Mouse (Mus musculus): ENCODE measurements around the gene Tmem132d.

Gene Tmem132d

DNA sequence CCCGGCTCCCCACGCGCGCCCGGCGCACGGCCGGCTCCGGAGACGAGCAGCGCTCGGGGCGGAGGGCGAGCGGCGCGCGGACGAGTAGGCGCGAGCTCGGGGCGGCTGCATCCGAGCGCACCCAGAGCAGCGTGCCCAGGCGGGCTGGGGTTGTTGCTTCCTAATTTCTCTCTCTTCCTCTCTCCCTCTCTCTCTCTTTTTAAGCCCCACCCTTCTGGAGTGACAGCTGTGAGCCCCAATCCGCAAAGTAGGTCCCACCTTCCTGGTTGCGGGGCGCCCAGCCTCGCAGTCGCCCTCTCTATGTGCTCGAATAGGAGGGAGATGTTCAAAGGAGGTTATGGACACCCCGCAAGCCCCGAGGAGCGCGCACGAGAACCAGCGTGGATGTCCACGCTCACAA, at the start of gene Tmem132d:
Tmem132d (minus strand) TSS at position 162 of the 400 bp plus-strand sequence.
- no peak for DNase-seq

DNA sequence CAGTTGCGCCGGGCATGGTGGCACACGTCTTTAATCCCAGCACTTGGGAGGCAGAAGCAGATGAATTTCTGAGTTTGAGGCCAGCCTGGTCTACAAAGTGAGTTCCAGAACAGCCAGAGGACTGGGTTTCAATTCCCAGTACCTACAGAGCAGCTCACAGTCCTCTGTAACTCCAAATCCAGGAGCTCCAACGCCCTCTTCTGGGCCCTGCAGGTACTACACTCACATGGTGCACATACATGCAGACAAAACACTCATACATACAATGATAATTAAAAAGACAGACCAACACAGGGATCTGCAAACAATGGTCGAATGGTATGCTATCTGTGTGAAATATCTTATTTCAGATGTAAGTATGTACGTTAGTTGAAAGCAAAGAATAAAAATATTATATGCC, 47.9 kb upstream of the Tmem132d start:
- no peak for DNase-seq

DNA sequence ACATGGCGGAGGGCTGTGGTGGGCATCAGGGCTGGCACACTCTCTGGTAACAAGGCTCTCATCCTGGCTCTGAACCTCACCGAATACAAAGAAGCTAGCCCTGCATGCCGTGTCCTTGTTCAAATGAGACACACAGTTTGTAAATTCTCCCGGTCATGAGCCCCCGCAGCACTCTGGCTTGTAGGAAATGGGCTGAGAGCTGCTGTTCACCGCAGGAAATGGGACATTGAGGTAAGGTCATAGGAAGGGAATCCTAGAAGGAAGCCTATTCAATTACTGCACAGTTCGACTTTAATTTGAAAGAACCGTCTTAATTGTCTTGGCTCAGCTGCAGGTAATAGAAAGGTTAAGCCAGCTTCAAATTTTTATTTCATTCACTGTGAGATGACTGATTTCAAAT, 42.5 kb upstream of the Tmem132d start:
- no peak for DNase-seq

DNA sequence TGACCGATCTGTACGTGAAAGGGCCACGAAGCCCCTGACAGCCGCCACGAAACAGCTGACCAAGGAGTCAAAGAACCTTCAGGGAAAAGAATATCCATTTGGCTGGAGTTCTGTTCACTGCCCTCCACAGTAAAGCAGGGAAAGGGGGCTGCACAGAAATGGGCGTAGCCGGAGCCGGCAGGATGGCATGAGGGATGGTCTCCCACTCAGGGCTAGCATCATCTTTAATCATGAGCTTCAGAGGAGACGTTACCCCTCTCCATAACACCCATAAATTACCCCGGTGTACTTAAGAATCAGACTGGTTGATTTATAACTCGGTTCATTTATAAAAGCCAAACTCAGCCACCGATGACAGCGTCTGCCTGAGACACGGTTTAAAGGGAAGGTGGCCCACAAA, 36.9 kb upstream of the Tmem132d start:
- no peak for DNase-seq

DNA sequence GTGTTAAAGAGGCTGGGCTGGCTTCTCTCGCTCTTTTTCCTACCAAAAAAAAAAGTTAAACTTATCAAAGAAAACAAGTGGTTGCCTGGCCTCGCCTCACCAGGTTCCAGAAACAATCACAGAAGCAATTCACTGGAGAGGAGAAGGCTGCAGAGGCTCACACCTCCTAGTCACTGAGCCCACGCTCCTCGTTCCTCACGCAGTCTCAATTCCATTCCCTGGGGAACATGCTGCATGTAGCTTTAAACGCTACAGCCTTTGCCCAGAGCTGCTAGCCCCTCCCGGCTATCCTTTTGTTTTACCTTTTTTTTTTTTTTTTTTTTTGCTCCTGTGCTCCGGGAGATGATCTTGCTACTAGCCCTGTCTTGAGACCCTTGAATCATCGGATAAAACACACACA, 31.6 kb upstream of the Tmem132d start:
- DNase-seq: no peak

DNA sequence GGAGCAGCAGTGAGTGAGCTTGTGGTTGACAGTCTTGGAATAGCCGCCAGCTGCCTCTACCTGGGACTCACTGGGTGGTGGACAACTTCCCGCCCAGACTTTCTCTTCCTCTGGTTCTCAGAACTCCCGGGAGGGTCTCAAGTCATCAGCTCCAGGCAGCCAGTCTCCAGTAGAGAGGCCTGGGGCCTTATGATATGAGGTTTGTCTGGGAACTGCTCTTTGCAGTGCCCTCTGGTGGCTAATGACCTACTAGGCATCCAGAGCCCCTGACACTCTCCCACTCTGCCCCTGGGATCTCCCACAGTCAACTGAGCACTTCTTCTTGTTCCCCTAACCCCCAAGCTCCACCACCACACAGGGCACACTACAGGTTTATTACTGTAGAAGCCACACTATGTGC, 27.7 kb upstream of the Tmem132d start:
- no peak for DNase-seq

DNA sequence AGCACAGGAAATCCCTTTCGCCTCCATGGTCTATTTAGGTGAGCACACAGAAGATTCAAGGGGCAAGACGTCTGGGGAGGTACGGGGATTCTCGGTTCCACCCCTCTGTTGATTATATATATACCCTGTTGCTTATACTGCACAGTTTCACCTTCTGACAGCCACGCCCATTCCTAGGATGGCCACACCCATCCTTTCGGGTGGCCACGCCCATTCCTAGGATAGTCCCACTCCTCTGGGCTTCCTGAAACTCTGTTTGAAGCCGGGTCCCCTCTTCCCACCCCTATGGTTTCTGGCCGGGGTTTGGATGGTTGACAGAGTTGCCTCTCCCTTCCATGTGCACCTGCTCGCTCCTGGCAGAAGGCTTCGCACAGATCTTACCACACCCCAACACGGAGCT, 22.9 kb upstream of the Tmem132d start:
- no peak for DNase-seq

DNA sequence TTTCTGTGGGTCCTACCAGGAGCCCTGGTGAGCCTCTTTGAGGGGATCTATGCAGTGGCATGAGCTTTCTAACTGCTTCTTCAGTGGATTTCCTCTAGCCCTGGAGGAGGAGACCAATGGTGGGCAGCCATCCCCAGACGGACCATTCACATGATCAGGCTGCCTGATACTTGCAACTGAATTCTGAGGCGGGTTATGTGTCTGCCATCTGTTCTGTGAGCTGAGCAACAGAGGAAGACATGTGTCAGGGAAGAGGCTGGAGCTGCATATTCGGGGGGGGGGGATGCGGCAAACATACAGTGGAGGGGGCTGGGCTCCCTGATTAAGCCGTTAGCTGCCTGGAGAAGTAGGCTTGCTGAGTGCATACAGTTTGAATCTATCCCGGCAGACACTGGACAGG, 19.3 kb upstream of the Tmem132d start:
- no peak for DNase-seq

DNA sequence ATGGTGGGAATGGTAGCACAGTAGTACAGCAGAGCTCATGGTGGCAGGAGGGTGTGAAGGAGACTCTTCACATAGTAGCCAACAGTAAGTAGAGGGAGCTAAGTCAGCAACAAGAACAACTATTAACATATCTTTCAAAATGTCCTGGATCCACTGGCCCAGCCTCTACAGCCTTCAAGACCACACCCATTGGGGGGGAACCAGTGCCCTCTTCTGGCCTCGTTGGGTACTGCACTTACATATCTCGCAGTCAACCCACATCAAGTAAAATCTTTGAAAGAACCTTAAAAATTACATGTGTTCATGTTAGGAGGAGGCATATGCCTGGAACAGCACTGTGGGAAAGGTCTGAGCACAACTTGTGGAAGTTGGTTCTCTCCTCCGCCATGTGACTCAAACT, 17.9 kb upstream of the Tmem132d start:
- no peak for DNase-seq

DNA sequence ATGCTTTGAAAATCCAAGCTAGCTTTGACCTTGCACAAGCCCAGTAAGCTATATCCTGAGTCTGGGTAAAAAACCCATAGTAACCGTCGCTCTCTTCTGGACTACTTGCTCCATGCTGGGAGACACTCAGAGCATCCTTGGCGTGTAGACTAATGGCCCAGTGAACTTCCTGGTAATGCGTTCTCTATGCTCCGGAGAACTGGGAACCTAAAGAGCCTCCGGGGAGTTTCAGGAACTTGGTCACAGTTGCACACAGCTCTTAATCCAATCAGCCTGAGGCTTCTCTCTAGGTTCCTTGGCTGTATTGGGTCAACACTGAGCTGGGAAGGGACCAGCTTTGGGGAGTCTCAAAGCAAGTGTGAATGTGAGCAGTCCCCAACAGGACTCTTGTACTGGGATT, 12.0 kb upstream of the Tmem132d start:
- no peak for DNase-seq

DNA sequence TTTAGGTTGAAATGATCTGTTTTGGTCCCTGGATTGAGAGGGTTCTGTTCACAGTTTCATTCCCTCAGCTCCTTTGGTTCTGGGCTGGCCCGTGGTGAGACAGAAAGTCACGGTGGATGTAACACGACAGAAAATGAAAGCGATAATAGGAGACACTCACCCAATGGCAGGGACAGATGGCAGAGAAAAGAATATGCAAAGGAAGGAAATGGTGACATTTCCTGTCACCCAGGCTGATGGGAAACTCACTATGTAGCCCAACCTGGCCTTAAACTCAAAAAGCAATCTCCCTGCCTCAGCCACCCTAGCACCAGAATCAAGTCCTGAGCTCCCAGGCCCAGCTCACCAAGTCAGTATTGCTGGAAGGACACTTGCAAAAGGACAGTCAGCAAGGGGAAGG, 11.0 kb upstream of the Tmem132d start:
- DNase-seq: no peak

DNA sequence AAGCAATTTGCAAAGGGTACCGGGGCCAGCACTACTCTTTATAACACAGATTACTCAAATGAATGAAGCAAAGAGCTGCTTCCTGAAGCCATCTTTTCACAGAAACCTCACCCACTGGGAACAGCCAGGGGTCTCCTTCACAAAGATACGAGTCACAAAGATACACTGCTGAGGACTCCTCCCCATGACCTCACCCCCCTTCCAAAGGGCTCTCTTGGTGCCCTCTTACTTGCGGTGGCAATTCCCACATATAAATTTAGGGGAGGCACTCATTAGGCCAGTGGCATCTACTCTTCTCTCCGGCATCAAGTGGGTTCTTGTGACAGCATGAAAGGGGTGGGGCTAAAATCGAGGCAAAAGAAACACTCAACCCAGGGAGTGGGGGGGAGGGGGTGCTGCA, 8.2 kb upstream of the Tmem132d start:
- DNase-seq: no peak

DNA sequence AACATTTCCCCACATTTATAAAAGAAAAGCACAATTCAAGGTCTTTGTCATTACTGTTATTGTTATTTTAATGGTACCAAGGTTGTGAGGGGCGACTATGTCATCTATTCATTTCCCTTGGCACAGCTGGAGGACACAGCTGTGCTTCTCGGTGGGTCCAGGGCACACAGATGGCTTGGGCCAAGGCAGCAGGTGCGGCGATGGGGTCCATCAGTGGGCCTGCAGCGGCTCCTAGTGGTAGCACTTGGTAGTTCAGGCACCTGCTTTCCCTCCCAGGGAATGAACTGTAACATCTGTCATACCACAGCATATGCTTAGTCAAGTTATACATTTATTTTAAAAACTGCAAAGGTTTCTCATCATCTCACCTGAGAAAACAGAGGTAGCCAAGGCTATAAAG, 7.0 kb upstream of the Tmem132d start:
- DNase-seq: peak; percentile 12

DNA sequence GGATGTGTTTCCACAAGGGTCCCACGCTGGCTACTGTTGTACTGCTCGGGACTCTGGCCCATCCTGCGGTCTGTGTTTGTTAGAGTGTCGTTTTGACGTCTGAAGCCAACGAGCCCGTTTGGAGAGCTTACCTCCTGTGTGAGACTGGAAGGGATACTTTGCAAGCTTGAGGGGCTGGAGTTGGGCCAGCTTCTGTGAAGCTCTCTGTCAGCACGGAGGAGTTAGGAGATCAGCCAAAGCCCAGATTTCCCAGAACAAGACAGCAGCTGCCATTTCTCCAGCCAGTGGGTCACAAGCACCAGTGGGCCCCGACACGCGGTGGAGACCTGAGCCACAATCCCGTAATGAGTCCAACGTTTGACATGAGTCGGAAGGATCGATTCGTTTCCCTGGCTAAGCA, 5.2 kb upstream of the Tmem132d start:
- no peak for DNase-seq

DNA sequence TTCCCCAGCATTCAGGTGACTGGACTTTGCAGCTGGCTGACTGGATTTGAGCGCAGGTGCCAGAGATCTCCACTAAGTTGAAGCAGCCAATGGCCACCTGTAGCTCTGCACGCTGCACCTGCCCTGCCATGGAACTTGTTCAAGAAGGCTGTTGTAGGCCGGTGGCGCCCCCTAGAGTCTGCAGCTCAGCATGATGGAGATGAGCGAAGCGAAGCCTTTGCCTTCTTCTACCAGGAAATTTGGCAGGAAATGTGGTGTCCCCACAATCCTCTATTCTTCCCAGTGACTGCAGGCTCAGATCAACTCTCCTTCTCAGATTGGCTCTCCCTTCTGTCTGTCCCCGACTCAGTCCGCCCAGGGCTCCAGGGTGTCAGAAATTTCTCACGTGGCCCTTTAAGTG, 4.0 kb upstream of the Tmem132d start:
- peak; percentile 21 for DNase-seq

DNA sequence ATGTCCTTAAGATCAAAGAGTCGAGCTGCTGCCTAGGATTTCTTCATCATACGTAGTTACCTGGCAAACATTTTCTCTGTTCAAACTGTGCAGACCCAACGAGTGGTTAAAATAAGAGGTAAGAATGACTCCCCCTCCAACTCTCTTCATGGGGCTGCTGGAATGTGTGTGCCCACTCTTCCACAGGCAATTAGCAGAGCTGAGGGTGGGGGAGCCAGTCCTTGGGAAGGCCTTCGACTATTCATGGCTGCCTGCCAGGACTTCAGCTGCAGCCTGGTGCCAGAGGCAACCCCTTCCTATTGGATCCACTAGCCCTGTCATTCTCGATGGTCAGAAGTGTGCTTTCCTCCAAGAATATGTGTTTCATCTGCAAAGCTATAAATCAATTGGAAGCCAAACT, 2.8 kb upstream of the Tmem132d start:
- DNase-seq: no peak

DNA sequence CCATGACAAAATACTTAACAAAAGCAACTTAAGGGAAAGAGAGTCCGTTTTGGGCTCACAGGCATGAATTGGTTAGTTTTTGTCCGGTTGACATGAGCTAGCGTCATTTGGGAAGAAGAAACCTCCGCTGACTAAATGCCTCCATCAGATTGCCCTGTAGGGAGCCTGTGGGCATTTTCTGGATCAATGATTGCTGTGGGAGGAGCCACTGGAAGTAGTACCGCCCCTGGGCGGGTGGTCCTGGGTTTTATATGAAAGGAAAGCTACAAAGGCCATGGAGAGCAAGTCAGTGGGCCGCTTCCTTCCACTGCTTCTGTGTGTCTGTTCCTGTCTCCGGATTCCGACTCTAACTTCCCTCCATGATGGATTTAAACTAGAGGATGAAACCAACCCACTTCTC, 909 bp upstream of the Tmem132d start:
- no peak for DNase-seq

DNA sequence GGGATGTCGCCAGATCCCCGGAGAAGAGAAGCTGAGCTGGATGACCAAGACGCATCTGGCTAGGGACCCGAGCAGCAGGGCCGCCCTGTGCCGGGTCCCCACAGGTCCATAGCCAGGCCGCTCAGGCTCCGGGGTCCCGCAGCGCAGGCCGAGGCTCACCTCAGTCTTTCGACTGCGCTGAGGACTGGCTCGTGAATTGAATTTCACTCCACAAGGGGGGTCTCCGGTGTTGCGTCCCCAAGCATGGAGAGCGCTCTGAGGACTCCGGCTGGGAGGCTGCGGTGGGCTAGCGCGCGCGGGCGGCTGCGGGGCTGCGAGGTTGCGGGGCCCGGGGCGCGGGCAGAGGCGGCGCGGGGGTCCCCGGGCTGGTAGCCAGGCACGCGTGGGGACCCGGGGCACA, 455 bp downstream of the Tmem132d start:
- no peak for DNase-seq

DNA sequence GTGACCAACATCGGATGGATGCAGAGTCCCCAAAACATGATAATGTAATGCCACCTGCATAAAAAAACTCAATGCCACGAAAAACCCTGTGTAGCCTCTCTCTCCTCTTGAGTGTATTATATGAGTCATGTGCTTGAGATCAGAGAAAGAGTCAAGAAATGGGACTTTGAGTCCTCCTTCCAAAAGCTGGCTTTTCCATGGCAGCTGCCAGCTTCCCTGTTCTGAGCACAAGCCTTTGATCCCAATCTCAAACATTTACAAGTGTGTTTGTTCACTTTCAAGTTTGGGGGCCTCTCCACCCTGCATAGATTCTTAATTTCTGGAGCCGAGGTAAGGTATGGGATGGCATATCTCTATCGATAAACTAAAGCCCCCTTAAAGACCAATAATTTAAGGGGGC, 8.2 kb downstream of the Tmem132d start:
- no peak for DNase-seq

DNA sequence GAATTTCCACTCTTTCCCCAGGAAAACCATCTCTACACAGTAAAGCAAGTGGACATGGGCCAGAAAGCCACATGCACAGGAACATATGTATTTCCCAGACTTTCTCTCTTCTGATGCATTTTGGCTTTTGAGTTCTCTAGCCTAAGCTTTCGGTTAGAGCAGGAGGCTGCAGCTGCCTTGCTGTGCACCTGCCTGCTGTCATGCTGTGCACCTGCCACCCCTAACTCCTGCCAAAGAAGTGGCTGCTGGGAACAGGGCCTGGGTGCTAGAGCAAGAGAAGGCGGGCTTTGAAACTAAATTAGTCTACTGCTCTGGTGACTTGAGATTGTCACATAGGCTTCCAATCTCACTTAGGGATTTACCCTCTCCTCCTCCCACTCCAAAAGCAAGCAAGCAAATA, 8.7 kb downstream of the Tmem132d start:
- DNase-seq: no peak

DNA sequence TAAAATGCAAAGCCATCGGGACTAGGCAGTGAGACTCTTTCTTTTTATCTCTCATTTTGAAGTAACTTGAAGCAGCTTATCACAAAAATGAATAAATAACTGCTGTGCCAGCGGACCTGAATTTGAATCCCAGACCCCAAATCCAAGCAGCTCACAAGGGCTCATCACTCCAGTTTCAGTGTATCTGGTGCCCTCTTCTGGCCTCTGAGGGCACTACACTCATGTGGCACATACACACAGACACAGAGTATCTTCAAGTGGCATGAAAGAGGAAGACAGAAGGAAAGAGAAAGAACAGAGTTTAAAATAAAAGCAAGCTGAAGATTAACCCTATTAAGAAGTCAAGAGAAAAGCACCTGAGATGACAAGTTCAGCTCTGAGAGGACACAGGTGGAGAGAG, 10.8 kb downstream of the Tmem132d start:
- DNase-seq: no peak

DNA sequence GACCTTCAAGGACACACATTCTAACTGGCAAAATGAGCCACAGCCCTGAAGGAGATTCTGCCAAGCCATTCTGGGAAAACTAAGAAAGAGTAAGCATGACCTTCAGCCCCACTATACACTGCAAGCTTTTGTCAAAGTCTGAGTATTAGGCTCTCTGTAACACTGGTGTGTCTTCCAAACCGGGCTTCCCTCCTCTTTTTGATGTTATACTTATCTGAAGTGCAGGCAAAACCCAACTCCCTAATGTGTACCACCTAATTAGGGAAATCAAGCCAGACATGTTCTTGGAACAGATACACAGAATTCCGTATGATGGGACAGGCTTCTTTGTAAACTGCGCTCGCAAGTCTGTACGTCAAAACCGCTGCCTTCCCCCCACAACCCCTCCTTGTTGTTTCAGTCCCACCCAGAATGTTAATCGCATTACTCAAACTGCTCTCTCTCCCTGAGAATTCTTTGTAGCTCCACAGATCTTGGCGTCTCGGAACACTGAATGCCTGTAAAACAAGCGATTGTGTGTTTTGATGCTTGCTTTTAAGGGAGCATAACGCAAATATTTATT, 14.6 kb downstream of the Tmem132d start:
- DNase-seq: no peak

DNA sequence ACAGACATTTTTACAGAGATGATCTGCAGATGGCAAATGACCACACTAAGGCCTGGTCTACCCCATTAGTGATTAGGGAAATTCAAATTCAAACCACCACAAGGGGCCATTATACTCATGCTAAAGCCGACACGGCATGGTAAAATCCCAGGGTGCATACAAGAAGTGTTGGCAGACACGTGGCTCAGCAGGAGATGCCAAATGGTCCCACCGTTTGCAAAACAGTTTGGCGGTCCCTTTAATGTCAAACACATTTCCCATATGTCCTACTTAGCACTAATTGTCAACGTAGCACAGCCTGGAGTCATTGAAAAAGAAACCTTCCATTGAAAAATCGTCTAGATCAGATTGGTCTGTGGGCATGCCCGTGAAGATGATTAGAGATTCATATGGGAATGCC, 18.8 kb downstream of the Tmem132d start:
- no peak for DNase-seq

DNA sequence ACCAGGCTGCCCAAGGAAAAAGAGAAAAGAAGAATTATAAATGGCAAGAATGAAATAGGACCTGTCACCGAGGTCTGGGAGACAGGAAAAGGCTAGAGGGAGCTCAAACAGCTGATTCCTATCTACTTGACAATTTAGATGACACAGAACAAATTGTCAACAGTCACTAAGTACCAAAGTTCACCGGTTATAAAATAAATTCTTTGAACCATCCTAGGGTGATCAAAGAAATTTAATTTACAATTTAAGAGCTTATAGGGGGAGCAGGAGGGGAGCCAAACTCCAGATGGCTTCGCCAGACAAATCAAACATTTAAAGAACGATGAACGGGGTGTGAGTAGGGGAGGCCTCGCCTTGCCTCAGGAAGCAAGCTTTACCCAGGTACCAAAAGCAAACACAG, 20.6 kb downstream of the Tmem132d start:
- no peak for DNase-seq

DNA sequence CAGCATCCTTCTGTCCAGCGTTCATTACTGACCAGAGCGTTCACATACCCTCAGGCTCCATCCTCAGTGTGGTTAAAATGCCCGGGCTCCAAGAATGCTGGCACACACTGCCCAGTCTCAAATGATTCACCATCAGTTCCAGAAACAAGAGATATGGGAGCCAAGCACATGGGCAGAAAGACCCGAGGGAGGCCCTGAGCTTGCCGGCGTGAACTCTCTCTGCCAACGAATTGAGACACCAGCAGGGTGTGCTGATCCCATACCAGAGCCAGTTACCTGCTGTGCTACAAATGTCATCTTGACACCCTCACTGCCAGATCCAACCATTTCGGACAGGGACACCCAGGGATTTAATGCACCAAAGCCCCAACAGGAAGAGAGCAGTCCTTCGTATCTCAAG, 25.3 kb downstream of the Tmem132d start:
- DNase-seq: peak; percentile 3

DNA sequence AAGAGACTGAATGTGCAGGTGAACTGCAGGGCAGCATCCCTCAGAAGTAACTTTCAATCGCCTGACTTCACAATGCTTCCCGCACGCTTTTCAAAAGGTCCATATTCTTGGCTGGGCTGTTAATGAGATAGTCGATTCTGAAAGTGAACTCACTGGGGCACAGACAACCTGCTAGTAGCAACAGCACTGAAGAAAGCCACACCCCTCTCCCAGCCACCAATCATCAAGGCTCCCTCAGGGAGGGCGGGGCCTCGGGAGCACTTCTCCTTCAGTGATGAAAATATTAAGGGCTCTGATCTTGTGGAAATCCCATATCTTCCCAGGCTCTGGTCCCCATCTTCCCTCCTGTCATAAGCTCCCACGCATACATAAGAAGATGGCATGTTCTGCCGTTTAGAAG, 27.8 kb downstream of the Tmem132d start:
- DNase-seq: no peak

All from cerebellum, adult 11-12 months (tissue).